Mouse (Mus musculus): ENCODE results near the gene Tmprss6.

Gene Tmprss6

DNA sequence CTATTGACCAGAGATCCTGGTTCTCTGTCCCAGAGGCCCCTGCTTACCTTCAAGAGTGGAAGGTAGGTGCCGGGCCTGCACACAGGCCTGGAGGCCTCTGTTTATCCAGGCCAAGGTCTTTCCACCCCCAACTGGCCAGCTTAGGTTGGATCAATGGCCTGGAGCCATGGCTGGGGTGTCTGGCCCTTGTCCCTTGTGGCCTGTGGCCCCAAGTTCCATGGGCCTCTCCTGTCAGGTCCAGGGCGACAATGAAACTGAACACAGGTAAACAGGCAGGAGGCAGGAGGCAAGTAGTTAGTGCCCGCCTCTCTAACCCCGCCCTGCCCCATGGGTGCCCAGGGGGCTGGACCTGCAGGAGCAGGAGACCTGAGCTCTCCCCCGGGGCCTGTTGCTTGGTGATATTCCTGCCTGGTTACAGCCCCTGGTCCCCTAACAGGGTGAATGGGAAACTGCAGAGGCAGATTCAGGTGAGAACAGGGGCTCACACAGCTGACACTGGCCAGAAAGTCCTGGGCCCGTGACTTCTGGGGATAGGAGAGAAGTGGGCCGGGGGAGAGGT is at the start of gene Tmprss6:
TSS of gene Tmprss6 (minus strand) at position 256 of the 559 bp plus-strand sequence.
- DNase-seq: no peak

DNA sequence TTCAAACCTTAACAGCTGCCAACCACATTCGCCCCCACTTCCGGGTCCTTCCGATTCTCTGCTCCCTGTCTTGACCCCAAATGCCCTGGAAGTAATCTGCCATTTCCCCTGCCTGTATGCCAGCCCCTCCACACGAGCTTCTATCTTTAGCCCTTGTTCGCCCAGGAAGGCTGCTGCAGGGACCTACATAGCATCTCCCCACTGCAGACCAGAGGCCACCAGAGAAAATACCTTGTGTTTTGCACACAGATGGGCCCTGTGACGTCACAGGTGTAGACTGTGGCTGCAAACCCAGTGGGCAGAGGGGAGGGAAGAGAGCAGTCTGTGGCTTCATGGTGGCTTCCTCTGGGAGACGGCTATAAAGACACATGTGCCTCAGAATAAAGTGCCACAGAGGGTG is 49.8 kb upstream of the Tmprss6 start:
- DNase-seq: peak; percentile 58

DNA sequence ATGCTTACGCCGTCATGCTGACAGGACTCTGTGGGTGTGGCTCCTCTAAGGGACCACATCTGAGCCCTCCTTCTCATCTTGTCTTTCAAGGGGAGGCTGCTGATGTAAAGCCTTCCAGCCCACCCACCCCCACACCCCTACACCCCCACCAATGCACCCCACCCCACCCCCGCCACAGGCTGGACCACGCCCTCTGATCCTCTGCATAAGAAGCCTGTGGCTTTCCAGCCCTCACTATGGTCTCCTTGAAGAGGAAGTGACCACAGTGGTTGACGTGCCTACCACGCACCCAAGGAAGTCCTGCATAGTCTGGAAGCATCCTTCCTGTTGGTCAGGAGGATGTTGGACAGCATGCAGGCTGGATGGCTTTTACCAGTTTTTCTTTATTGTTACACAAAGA is 47.3 kb upstream of the Tmprss6 start:
- DNase-seq: no peak

DNA sequence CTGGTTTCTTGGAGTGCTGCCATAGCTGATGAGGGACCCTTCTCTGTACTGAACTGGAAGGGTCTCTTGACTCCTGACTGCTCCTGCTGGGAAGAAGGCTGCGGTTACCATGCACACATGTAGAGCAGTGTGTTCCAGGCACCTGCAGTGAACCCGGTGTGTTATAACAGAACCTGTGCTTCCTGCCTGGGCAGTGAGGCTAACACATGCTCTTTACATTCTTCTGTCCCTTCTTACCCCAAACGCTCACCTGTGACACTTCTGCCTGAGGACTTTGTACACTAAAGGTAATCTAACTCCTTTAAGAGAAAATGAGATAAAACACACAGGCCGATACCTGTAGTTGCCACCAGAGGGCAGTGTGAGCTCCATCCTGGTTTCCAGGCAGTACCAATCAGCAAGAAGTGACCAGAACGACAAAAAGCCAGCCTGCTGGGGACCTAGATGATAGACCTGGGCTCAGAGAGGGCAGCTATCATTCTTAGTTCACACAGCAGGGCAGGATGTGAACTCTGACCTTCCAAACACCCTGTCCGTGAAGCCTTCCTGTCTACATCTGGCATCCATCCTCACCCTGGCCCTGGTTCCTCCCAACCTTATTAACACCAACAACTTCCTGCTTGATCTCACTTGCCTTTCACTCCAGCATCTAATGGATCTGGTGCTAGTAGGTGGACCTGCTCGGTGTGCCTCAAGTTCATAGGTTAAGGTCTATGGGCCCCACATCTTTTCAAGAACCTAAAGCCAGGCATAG is 46.1 kb upstream of the Tmprss6 start:
- peak; percentile 85 for DNase-seq

DNA sequence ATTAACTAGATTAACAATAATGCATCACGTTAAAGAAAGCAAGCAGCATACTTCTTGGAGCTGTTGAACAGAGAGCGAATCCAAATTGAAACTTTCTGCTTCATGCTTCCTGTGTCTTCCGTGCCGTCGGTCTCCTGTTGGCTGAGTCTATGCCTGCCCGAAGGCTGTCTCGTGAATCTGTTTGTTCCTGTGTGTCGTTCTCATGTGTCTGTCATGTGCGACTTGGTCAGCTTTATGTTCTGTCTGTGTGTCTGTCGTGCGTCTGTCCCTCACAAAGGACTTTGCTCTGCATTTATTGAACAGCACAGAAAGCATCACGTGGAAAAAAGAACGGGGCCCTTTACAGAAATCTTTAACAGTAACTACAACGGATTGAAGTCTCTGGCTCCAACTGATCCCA is 44.6 kb upstream of the Tmprss6 start:
- DNase-seq: no peak

DNA sequence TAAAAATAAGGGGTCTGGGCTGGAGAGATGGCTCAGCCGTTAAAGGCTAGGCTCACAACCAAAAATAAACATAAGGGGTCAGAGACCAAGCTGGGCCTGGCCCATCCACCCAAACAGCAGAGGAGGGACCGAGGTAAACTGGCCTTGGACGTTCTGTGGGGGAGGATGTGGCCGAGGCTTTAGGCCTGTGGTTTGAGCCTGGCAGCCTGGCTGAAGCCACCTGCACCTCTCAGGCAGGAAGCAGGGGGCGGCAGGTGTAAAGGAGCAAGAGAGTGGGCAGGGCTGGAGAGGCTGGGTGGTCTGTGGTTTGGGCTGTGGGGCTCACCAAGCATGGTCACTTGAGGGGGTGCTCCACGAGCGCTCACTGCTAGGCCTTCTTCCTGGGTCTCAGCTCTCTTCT is 43.5 kb upstream of the Tmprss6 start:
- DNase-seq: no peak

DNA sequence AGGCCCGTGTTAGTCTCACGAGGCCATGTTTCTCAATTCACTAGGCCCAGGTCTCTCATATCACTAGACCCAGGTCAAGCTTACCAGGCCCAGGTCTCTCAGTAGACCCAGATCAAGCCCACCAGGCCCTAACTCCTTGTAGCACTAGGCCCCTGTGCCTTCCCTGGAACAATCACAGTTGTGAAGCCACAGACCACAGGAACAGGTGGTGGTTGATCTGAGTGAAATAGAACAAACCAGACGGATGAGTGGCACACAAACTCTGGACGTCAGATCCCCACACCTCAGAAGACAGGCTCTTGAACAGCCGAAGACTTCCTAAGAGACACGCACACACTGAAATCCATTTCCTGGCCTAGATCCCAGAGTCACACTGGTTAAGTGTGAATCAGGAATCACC is 42.3 kb upstream of the Tmprss6 start:
- no peak for DNase-seq

DNA sequence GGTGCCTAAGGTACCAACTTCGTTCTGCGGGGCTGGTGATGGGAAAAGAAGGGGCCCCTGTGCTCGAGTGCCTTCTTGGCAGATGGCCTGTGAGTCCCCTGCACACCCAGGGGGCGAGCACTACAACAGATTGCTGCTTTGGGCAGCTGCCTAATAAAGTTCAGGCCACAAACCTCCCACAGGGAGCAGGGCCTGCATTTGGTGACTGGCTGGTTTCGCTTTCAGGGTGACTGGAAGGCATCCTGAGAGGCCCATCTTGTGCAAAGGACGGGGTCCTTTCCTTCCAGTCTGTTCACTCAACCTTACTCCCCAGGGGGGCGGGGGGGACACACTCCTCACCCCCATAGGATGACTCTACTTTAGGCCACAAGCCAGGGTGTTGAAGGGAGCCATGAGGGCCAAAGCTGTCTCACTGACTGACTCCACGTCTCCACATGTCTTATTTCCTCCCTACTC is 41.7 kb upstream of the Tmprss6 start:
- DNase-seq: no peak

DNA sequence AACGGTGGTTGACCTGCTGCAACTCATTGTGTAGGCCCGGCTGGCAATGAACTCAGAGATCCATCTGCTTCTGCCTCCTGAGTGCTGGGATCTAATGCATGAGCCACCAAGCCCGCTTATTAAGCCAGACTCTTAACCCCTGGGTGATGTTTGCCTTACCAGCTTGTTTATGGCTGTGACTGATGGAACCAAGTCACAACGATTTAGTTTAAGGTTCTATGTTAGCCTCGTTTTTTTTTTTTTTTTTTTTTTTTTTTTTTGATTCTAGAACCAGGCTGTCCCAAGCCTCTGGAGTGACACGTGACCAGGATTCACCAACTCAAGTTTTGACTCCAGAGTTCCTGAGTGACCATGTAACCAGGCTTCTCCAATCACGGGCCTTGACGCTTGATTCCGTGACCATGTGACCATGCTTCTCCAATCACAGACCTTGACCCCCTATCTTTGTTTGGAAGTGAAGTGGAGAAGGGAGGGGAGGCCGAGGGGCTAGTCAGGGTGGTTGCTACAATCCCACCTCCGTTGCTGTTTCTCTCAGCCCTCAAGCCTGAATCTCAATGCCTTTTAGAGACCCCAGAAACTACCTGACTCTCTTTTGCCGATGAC is 41.0 kb upstream of the Tmprss6 start:
- no peak for DNase-seq

DNA sequence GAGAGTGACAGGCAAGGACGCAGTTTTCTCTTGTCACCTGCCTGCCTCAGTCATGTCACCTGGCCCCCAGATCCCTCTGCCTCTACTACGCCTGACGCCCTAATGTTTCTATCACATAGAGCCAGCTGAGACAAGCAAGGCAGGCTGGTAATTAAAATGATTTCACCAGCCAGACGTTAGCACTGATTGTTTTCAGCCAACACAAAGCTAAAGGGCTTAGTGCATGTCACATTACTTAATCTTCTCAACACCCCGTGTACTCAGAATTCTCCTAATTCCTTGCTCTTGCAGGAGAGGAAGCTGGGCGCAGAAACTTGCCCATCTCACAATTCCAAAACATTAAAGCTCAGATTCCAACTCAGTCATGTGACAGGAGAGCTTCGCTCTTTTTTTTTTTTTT is 40.0 kb upstream of the Tmprss6 start:
- no peak for DNase-seq

DNA sequence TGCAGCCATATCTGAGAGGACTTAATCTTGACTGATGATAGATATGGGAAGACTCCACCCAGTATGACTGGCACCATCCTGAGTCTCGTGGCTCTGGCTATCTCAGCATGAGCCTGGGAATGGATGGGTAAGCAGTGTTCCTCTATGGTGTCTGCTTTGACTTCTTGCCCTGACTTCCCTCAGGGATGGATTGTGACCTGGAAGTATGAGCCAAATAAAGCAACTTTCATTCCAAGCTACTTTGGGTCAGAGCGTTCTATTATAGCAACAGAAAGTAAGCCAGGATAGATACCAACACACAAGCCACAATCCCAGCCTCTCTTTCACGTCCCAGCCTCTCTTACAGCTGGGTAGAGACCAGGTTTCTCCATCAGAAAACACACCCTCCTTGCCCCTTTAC is 37.1 kb upstream of the Tmprss6 start:
- DNase-seq: no peak

DNA sequence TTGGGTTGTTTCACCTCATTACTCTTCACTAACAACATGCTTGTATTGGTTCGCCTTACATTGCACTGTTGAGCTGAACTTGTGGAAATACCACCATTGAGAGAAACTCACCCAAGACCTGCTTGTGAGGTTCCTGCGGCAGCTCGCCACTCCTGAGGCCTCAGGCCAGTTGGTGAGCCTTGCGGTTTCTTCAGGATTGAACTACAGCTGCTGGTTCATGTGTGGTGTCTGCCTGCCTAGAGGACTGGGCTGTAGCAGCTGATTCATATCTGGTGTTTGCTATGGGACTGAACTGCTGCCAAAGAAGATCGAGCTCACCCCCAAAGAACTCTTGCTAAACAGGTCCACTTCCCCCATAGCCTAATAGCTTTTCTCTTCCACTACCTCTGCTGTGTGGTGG is 36.4 kb upstream of the Tmprss6 start:
- DNase-seq: no peak

DNA sequence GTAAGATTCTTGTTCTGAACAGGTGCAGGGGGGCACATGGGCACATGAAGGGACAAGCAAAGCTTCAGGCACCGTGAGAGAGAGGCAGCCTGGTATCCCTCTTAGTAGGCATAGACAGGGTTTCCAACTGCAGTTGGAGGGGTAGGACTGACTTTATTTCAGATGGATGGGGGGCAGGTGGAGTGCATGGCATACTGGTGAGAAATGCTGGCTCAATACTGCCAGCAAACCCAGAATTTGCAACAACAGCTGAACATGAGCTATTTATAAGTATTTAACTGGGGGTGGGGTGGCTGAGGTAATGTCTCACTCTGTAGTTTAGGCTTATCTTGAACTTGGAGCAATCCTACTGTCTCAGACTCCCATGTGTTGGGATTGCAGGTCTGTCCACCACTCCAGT is 35.6 kb upstream of the Tmprss6 start:
- DNase-seq: no peak

DNA sequence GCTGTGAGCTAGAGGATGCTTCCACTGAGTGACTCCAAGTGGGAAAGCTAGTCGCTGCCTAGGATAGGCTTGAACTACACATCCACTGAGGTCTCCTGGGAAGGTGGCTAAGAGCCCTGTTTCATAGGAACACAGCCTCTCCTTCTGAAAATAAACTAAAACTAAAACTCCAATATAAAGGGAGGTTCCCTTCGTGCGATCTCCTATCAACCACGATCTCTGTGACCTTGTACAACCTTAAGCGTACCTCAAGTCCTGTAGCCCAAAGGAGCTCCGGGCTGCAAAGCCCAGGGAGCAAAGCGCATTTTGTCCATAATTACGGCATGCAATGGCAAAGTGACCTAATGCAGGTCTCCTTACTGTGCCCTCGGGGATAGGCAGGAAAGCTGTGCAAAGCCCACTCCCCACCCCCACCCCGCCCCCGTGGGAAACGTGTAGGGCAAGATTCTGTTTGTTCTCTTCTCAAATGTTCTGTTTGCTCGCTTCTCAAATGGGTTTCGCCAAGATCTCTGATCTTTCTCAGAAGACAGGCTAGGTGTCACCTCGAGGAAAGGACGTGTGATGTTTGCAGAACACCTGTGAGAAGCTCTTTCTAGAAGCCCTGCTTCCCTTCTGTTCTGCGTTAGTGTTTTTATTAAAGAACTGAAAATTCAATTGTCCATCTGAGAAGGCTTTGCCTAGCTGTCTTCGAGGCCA is 34.2 kb upstream of the Tmprss6 start:
- no peak for DNase-seq

DNA sequence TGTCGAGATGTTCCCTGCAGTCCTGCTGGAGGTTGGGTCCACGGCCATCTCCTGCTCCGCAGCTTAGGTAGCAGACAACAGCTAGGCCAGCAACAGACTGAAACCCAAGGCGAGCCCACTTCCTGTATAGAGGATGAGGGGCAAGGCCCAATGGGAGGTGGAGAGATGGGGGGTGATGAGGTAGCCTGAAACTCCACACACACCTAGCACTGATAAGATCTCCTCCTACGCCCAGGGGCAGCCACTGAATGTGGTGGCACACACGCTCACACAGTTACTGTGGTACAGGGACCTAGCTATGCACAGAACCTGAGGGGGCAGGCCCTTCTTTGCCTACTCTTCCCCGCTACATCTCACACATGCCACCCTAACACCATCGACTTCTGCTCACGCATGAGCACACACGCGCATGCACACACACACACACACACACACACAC is 26.6 kb upstream of the Tmprss6 start, which contains the start of gene Il2rb:
TSS of gene Il2rb (minus strand) at position 304 of the 439 bp plus-strand sequence.
- peak; percentile 41 for DNase-seq

DNA sequence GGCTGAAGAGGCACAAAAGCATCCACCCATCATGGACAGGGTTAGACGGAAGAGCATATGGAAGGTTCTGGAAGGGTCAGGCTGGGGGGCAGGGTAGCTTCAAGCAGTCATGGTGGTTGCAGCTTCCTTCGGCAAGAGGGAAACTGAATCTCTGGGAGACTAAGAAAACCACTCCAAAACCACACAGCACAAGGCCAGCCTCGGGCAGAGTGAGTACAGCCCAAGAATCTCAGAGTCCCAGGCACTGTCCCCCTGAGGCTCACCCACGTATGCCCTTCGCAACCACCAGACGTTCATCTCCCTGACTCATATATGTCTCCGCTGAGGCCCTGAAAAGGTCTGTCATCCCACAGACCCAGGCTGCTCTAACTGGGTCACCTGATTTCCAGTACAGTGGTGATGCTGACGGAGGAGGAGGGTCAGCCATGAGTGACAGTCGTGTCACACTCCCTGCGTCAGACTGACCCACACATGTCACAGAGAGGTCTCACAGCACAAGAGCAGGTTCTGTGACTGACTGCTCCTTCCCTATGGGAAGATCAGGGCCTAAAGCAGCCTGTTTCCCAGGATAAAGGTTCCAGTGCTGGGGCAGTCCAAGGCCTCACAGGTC is 25.1 kb upstream of the Tmprss6 start:
- DNase-seq: no peak

DNA sequence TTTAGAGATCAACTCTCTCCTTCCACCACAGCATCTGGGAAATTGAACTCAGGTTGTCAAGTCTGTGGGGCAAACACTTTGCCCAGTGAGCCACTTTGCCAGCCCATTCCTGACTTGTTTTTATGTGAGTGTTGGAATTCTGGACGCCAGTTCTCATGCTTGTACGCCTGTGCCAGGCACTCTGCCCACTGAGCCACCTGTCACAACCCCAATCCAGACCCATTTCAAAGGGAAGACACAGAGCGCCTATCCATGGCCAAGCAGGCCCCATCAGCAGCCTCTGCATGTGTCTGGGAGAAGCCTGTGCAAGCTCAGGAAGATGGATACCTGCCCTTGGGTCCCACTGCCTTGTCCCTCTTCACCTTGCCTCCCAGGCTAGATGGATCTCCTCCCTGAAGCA is 22.9 kb upstream of the Tmprss6 start:
- DNase-seq: no peak

DNA sequence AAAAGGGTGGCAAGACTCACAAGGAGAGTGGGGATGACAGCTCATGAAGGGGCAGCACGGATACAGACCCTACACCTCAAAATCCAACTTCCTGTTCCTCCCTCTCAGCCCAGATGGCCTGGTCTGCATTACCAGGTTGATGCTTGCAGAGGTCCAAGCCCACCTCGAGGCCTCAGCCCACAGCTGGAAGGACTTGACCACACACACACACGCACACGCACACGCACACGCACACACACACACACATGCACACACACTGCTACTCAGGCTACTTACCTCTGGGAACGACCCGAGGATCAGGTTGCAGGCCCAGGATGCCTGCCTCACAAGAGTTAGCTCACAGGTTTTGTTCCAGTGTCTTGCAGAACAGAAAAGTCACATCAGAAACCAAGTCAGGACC is 21.5 kb upstream of the Tmprss6 start:
- no peak for DNase-seq

DNA sequence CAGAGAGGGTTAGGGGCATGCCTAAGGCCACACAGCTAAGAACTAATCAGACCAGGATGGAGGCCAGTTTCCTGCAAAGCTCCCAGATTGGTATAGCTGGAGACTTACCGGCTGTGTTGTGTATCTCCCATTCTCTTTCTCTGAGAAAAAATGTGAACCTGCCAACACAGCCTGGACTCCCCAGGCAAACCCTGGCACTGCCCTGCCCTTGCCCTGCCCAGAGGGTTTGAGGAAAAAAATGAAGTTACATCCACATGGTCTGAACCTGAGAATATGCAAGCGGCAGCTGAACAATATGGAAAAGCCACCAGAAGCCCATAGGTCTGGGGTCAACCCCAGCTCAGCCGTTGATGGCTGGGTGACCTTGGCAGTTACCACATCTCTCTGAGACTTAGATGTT is 20.8 kb upstream of the Tmprss6 start:
- no peak for DNase-seq

DNA sequence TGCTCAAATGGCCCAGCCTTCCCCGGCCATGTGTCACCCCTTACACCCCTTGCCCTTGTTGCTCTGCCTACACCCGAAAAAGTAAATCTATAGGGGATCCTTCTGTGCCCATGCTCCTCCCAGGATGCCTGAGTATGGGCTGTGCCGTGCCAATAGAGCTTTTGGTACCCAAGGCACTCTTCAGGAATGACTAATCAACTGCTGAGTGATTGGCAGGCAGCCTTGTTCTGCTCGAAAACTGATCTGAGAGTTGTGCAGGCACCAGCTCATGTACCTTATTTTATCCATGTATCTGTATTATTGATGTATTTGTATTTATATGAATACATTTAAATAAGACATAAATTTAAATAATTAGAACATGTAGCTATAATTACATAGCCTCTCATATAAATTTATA is 18.6 kb upstream of the Tmprss6 start:
- no peak for DNase-seq

DNA sequence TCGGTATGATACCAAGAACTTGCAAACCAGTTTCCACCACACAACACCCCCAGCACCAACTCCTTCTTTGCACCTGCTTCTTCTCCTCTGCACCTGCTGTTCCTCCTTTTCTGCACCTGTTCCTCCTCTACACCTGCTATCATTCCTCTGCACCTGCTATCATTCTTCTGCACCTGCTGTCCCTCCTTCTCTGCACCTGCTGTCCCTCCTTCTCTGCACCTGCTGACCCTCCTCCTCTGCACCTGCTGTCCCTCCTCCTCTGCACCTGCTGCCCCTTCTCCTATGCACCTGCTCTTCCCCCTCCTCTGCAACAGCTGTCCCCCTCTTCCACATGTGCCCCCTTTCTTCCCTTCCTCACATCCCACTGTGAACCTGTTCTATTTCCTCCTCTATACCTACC is 18.1 kb upstream of the Tmprss6 start:
- no peak for DNase-seq

DNA sequence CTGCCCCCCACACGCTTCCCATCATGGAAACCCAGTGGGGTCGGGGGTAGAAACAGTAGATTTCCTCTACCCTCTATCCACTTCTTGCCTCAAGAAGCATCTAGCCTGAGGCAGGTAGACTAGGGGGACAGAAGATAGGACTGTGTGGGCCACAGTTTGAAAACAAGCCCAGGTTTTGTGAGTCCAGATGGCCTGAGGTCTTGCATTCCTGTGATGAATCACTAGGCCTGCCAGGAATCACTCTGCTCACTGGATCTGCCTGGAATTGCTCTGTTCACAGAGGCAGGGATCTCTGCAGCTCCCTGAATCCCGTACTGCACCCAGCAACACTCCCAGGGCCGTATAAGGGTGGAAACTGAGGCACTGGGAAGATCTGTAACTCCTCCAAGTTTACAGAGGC is 14.9 kb upstream of the Tmprss6 start:
- DNase-seq: no peak

DNA sequence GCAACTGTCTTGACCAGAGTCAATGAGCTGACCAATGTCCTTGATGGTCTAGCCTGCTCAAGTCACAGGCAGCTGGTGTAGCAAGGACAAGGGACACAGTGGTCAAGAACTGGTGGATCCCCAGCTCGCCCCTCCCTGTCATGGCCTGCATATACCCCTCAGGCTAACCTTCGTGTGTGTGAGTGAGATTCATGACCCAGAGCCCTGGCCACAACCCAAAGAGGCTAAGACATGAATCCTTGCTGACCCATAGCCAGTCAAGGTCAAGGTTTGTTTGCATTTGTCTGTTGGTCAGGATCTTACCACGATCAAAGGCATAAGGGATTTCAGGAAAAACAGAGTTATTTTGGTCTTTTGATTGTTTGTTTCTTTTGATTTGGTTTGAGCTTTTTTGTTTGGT is 14.1 kb upstream of the Tmprss6 start:
- DNase-seq: no peak
